Mouse (Mus musculus): ENCODE results near the gene Gm9964.
"Not testable (repeated sequence)": the region's sequence is repeated elsewhere in the genome, so short reads cannot be mapped to it uniquely, and the experiment has no call there.

Gene Gm9964

DNA sequence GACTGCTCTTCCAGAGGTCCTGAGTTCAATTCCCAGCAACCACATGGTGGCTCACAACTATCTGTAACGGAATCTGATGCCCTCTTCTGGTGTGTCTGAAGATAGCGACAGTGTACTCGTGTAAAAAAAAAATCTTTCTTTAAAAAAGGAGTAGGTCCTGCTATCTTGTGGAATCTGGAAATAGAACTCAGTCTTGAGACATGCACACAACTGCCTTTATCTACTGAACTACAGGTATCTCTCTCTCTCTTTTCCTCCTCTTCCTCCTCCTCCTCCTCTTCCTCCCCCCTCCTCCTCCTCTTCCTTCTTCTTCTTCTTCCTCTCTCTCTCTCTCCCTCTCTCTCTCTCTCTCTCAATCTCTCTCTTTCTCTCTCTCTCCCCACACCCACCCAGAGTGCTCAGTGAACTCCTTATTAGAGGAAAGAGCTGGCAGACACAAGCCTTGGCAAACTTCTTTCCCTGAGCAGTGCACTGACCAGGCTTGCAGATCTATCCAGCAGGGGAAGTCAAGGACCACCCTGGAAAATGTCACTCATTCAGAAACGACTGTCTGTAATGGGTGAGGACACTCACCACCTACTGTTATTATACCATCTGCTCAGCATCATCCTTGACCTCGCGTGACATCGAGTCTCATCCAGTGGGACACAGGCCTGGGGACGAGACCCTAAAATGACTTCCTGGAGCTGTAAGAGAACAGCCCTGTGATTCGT lies 3.2 kb upstream of the Gm9964 start:
- no peak for DNase-seq (ENCODE audit: low spot score in 2 of 2)

DNA sequence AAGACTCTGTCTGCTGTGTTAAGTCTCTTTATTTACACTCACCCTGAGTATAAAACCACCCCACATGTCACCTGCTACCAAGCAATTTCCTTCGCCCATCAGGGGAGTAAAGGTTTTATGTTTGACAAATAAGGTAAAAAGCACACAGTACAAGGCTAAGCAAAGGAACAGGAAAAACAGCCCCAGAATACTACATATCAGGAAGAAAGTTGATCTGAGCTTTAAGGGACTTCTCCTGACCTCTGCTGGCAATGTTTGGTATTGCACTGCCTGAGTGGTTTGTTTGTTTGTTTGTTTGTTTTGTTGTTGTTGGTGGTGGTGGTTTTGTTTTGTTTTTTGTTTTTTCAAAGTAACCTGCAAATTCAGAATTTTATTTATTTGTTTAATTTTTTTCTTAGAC lies 539 bp downstream of the Gm9964 start:
- DNase-seq (ENCODE audit: low spot score in 2 of 2), result peak; percentile 30 to 56

DNA sequence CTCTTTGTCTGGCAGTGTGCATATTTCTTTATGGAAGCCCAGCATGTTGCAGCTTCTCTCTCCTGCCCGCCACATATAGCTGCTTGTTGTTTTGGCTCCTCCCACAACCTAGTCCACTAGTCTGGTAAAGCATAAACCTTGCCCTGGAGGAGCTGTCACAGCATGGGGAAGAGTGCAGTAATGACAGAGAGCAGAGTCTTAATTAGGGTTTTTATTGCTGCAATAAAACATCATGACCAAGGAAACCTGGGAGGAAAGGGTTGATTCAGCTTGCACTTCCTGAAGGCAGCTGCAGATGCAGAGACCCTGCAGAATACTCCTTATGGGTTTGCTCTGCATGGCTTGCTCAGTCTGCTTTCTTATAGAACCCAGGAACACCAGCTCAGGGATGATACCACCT lies 2.7 kb downstream of the Gm9964 start:
- DNase-seq (ENCODE audit: low spot score in 2 of 2), result no peak

DNA sequence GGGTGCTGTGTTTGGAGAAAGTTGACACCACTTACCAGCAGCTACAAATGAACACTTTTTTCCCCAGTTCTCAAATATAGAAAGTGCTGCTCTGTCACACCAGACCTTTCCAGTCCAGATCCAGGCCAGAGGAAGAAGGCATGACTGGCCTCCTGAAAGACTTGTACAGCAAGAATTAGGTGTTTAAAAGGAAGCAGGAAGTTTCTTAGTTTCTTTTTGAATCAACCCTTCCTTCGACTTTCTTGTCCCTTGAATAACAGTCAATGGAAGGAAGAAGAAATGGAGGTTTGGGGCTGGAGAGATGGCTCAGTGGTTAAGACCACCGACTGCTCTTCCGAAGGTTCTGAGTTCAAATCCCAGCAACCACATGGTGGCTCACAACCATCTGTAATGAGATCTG lies 3.7 kb downstream of the Gm9964 start:
- no peak for DNase-seq (ENCODE audit: low spot score in 2 of 2)

DNA sequence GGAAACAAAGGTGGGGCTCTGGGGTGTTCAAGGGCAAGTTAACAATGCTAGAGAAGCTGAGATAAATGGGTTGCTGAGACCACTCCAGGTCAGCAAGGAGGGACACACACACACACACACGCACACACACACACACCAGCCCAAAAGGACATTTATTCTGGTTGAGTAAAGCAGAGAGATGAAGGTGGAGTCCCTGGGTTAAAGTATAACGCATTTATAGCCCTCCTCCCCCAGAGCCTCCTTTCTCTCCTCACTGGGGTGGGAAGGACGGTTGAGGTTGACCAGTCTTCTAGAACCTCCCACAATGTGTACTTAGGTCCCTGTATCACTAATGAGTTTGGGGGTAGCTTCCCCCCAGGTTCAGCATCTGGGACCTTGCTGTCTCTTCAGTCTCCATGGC lies 4.6 kb downstream of the Gm9964 start:
- no peak for DNase-seq (ENCODE audit: low spot score in 2 of 2)

DNA sequence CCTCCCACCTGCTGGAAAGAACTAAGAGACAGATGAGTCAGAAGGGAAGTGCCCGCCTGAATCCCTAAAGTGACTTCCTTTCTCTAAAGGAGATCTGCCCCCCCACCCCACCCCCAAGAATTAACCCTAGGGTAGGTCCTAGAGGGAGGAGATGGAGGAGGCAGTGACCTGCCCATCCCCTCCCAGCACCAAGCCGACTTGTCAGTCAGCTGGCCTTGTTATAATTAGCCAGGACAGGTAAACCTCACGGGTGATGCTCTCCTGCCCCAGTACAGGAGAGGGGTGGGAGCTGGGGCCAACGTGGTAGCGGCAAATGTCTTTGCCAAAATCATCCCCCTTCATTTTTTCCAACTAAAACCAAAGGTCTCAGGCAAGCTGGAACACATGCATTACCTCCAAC lies 5.1 kb downstream of the Gm9964 start:
- DNase-seq (ENCODE audit: low spot score in 2 of 2), result no peak

DNA sequence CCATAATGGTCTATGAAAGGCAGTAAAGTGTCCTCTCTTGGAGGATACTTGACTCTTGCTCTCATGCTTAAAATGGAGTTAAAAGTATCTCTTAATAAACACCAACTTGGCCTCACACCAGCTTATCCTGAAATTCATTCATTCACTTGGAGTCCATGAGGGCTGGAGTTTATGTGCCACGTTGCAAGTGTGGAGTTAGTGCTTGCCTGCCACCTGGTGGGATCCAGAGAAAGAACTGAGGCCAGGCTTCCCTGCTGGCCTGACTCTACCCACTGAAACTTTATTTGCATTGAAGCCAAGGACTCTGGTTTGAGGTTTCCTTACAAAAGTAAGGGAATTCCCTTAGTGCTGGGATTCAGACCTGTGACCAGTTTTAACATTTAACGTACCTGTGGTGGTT lies 6.2 kb downstream of the Gm9964 start:
- DNase-seq (ENCODE audit: low spot score in 2 of 2), result no peak

DNA sequence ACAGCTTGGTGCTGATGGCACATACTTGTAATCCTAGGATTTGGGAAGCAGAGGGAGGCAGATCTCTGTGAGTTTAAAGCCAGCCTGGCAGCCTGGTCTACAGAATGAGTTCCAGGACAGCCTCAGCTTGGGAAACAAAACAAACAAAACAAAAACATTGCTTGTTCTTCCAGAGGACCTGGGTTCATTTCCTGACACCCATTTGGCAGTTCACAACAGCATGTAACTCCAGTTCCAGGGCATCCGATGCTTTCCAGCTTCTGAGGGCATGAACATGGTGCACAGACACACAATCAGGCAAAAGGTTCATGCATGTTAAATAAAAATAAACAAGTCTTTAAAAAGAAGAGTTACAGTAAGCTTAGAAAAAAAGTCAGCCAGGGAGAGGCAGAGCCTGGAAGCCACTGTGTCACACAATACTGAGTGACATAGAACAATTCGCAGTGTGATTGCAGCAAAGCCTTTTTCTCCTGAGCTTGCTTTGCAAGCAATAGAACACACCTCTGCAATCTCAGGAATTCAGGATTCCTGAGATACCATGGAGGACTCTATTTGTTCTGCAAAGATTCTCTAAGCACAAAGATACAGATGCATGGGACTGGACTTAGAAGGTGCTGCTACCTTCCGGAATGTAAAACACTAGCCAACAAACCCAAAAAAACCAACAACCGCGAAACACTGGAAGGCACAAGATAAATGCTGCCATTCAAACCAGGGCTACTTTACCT lies 7.6 kb downstream of the Gm9964 start:
- no peak for DNase-seq (ENCODE audit: low spot score in 2 of 2)

DNA sequence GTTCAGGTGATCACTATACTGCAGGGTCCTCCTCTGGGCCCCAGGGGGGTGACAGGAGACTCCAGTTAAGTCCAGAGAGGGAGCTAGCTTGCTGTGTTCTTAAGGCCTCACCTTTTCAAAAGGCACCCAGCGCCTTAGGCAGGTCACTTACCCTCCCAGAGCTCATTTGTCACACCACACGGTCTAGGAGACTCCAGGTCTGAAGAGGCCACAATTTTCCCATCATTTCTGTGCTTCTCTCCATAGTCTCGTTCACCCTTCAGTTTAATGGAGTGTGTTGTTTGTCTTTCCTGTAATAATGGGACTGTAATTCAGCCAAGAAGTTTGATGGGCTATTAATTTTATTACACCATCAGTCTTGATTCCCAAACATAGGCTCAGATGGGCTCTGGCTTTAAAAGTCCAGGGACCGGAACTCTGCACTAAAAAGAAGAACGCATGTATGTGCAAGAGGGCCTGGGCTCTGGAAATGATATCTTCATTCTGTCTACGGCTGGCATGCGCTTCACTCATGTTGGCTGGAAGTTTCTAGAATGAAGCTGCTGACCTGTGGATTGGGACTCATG lies 8.3 kb downstream of the Gm9964 start:
- DNase-seq (ENCODE audit: low spot score in 2 of 2), result no peak

DNA sequence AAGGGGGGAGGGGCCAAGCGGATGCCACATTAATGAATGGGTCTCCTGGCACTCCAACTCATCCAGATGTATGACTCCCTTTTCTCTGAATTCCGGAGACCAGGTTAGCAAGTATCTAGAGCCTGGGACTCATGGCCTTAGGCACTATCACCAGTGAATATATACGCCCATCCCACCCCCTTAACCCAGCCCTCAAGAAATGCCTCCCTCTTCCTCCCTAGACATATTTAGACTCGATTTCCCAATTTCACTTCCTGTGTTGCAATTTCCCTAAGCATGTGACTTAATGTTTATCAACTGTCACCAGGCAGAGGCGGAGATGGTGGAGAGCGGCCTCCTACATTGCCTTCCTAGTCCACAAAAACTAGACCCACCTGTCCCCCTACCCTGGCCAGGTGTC lies 9.3 kb downstream of the Gm9964 start:
- DNase-seq (ENCODE audit: low spot score in 2 of 2), result no peak

DNA sequence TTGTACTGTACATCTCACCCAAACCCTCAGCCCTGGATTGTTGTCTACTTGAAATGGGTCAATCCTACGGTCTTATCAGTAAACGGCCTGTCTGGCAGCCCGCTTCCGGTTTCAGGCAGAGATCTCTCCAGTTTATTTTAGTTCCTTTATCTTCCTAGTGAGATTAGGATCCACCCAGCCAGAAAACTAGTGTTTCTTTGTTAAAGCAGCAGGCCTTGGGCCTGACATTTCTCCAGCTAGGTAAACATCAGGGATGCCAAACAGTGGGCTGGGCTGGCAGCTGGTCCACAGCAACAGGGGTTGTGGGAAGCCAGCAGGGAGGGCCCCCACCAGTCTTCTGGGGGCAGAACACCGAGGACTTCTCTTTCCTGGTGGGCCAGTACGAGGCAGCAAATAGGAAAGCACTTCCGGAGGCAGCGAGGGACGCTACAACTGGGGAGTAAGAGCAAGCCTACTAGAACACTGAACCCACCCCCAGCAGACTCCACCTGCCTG lies 10.4 kb downstream of the Gm9964 start:
- DNase-seq (ENCODE audit: low spot score in 2 of 2), result no peak

DNA sequence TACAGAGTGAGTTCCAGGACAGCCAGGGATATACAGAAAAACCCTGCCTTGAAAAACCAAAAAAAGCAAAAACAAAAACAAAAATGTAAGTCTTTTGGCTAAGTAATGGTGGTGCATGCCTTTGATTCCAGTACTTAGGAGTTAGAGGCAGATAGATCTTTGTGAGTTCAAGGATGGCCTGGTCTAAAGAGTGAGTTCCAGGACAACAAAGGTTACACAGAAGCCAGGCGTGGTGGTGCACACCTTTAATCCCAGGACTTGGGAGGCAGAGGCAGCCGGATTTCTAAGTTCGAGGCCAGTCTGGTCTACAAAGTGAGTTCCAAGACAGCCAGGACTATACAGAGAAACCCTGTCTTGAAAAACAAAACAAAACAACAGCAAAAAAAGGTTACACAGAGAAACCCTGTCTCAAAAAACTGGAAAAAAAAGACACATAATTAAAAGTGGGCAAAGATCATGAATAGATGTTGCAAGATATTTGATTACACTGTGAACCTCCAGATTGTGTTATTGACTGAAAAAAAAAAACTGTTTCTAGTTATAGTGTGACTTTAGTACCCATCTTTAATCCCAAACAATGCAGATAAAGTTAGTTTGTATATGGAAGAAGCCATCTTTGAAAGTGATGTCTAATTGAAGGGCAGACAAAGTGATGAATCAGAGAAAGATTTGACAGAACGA lies 13.2 kb downstream of the Gm9964 start:
- no peak for DNase-seq (ENCODE audit: low spot score in 2 of 2)

DNA sequence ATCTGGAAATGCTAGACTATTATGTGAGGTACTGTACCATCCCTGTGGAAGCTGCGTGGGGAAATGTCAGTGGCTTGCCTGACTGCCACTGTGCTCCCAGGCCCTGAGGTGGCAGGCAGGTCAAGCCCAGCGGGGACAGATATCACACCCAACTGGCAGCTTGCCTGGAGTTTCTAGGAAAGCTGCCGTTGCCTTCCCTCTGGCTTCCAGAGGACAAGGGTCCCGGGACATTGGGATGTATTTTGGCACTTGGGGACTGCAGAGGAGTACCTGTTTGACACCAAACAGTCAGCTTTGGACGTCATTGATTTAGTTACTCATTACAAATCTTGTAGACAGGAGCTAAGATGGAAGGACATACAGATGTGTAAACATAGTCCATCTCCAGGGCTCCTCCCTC lies 15.3 kb downstream of the Gm9964 start:
- DNase-seq (ENCODE audit: low spot score in 2 of 2), result no peak

DNA sequence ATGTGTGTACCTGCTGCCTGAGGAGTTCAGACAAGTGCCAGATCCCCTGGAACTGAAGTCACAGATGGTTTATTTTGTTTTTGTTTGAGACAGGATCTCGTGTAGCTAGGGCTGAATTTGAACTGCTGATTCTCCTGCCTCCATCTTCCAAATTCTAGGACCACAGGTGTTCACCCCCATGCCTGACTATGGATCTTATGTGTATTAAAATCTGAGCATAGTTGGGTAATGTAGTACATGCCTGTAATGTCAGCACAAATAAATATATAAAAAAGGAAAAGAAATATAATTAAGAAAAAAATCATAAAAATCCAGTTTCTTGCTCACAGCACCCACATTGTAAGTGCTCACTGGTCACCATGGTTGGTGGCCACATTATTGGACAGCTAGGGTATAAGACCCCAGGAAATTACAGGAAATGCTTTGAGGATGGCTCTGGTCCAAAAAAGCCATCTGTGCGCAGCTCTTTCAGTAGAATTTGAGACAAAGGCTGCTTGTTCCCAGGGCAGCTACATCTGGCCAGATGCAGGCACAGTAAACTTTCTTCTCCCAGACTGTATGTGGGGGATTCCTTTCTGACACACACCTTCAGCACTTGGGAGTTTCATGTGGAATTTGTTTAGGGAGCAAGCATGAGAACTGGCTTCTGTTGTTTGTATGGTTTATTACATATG lies 16.8 kb downstream of the Gm9964 start:
- no peak for DNase-seq (ENCODE audit: low spot score in 2 of 2)

DNA sequence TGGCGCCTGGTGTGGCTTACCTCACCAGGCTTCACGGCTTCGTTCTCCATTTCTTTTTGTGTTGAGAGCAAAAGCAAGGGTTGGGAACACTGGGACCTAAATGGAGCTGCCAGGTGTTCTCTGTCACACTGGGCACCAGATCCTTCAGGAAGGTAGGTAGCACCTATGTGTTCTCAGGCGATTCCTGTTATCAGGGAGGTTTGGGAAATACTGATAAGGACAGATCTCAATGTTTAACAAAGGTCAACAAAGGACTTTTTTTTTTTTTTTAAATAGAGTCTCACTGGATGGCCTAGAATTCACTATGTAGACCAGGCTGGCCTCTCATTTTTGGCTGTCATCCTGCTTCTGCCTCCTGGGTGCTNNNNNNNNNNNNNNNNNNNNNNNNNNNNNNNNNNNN lies 22.9 kb downstream of the Gm9964 start:
- DNase-seq (ENCODE audit: low spot score in 2 of 2), result no peak

DNA sequence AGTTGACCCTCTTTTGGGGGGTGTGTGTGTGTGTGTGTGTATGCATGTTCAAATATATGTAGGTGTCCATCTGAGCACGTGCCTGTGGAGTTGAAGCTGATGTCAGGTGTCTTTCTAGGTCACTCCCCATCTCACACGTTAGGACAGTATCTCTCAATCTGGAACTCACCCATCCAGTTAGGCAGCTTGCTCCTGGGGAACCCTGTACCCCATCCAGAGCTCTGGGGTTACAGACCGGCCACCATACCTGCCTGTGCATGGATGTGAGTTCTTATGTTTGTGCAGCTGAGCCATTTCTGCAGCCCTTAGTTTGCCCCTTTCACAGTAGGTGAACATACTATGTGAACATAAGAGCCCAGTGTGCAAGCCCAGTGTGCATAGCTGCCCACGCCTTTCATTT lies 23.7 kb downstream of the Gm9964 start:
- no peak for DNase-seq (ENCODE audit: low spot score in 2 of 2)

DNA sequence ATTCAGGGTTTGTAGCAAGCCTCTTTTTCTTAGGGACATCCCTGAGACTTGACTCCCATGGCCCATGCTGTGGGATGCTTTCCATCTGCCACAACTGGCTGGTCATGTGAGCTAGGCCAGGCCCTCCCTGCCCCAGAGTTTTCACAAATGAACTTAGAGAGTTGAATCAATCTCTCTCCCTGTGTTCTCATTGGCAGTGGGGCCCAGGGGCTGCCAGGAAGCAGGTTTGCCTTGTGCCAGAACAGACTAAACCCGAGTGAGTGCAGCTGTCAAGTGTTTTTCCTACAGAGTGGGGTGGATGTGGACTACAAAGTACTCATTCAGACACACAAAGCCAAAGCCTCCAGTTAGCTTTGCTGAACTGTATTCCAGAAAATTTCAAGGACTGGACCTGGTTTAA lies 29.5 kb downstream of the Gm9964 start:
- DNase-seq (ENCODE audit: low spot score in 2 of 2), result no peak

DNA sequence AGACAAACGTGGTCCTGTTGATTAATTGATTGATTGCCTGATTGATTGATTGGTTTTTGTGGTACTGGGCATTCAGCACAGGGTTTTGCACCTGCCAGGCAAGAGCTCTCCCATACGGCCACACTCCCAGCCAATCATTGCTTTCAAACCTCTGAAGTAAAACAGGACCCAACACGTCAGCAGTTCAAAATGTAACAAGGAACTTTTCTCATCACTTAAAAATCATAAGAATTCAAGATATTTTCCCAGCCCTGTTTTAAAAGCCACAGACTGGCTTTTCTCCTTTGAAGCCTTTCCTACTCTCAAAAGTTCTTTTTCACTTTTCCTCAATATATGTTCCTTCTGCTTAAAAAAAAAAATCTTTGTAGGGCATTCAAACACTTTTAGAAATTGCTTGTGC lies 32.3 kb downstream of the Gm9964 start:
- no peak for DNase-seq (ENCODE audit: low spot score in 2 of 2)

DNA sequence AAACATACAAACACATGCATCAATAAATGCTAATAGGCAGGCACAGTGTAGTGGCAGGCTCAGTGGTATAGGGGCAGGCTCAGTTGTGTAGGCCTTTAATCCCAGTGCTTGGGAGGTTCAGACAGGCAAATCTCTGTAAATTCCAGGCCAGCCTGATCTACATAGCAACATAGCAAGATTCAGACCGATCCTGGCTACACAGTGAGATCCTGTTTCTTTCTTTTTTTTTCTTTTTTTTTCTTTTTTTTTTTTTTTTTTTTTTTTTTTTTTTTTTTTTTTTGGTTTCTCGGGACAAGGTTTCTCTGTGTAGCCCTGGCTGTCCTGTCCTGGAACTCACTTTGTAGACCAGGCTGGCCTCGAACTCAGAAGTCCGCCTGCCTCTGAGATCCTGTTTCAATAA lies 36.6 kb downstream of the Gm9964 start:
- not testable (repeated sequence) for DNase-seq (ENCODE audit: low spot score in 2 of 2)

DNA sequence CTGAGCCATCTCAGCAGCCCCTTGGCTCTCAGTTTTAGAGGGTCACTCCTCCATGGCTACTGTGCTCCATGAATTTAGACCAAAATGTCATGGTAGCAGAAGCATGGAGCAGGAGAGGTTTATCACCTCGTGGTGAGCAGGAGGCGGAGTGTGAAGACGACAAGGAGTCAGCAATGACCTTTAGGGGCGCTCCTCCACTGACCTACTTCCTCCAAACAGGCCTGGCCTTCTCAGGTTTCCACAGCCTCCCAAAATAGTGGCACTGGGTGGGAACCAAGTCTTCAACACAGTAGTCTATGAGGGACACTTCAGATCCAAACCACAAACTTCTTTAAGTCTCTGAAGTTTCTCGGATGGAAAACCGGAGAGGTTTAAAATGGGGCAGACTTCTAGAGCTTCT lies 38.0 kb downstream of the Gm9964 start:
- DNase-seq (ENCODE audit: low spot score in 2 of 2), result no peak

DNA sequence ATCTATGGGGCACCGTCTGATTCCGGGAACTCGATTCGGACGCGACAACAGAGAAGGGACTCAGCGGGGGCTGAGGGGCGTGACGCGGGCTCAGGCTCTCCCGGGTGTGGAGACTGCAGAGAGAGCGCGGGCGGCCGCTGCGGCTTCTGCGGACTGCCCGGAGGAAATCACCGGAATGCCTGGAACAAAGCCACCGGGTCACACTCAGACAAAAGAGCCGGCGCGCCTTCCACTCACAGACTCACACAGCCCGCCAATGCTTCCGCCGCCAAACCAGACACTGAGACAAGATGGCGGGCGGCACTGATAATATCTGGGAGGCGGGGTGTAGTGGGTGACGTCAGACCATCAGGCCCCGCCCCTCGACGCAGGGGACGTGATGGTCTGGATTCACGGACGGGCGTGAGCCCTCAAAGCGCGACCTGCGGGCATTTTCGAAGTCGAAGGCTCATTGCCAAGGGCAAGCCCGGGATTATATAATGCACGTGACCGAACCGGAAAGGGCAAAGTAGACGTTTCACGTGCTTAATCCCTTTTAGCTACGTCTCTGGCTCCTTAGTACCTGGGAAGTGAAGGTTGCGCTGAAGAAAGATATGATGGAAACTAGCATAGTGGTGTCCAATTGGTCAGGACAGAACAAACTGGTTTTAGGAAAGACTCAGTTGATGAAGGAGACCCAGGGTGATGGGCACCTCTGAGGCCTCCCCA lies 42.2 kb downstream of the Gm9964 start, which contains the start of gene Wsb1:
TSS of gene Wsb1 (minus strand) at position 281 of the 708 bp plus-strand sequence.
- peak; percentile 94 for DNase-seq (ENCODE audit: low spot score in 2 of 2)
